Mouse (Mus musculus) ES-E14 (cell line): Measurements from ENCODE around the gene Bsn.
A peak's percentile ranks its signal among the peaks of the same experiment; 100 is the strongest.

Source experiments
- HCFC1 ChIP-seq: IDR thresholded peaks from 2 replicates; pipeline ENCODE4 v1.6.1; 2012; ENCODE audit warnings: low read length, inconsistent platforms, borderline replicate concordance; ENCODE audit not compliant: insufficient read depth
- ZNF384 ChIP-seq: IDR thresholded peaks from 2 replicates; pipeline ENCODE4 v1.6.1; 2012; ENCODE audit warnings: low read depth, low read length, inconsistent platforms

GRCm38 (mm10) chr9:108094184-108094941 lies 95.8 kb downstream of the Bsn start, which contains the start of gene Apeh:
- TF ChIP-seq ZNF384 (no peak), HCFC1 (peak; percentile 36; the same call in 1 of the 2 replicates)
